Comparison of ENCODE assay signal across 8 mouse cellular contexts in genomic region chr2:112266242-112266592, GRCm38 (mm10). TPM values are rescaled to one million over a fixed set of nuclear protein-coding genes. Genes with fewer than 3 reads are reported as not detected.
DNase-seq lines count a peak whose midpoint lies in the region; ATAC-seq and TF ChIP-seq lines count a peak whose summit lies in the region.

TSS of gene Gm21985 (plus strand) at chr2:112266314.

- H3K9me3 ChIP-seq in embryonic facial prominence, embryonic 11.5 days (replicated peaks; ENCODE audit: control insufficient read depth, low read length) = no peaks in the 10 kb centered on the region
- H3K9me3 ChIP-seq in liver, embryonic 13.5 days (replicated peaks) = no peaks in the 10 kb centered on the region

- H3K9ac ChIP-seq in embryonic facial prominence, embryonic 11.5 days (replicated peaks; ENCODE audit: low read length) = peak within 1 kb of the TSS; percentile 79
- peak within 1 kb of the TSS; percentile 95 for H3K9ac ChIP-seq in liver, embryonic 13.5 days

- H3K27me3 ChIP-seq in embryonic facial prominence, embryonic 11.5 days (ENCODE audit: control insufficient read depth, insufficient read depth, low read length) = no peaks in the 10 kb centered on the region
- no peaks in the 10 kb centered on the region for H3K27me3 ChIP-seq in kidney, adult 2 months (replicated peaks; ENCODE audit: control insufficient read depth, insufficient read depth, low read length)
- H3K27me3 ChIP-seq in liver, embryonic 13.5 days = no peaks in the 10 kb centered on the region
- H3K27me3 ChIP-seq in myocyte (ENCODE audit: control insufficient read depth, insufficient read depth, insufficient read length) = no peaks in the 10 kb centered on the region

- no peaks in the 10 kb centered on the region for H3K4me1 ChIP-seq in embryonic facial prominence, embryonic 11.5 days (ENCODE audit: control insufficient read depth, insufficient read depth, low read length)
- H3K4me1 ChIP-seq in kidney, adult 2 months (ENCODE audit: control insufficient read depth, insufficient read depth, low read length) = peaks cover 3% of the 10 kb centered on the region; the same call in 1 of the 2 replicates
- peaks cover 68% of the 10 kb centered on the region for H3K4me1 ChIP-seq in liver, embryonic 13.5 days (replicated peaks)

- TF ChIP-seq CTCF in kidney, adult 2 months (conservative IDR thresholded peaks at IDR 0.05; ENCODE audit: insufficient read depth, insufficient read length, low read depth, low read length) = no peak

- peaks cover 23% of the 10 kb centered on the region for H3K79me2 ChIP-seq in myocyte (ENCODE audit: control insufficient read depth, insufficient read depth)

- WGBS in embryonic facial prominence, embryonic 11.5 days = 3% methylated on average over 11 of the region's 11 CpGs
- WGBS in kidney, adult 2 months = under 1% methylated on average over 11 of the region's 11 CpGs
- under 1% methylated on average over 11 of the region's 11 CpGs for WGBS in liver, embryonic 13.5 days (ENCODE audit: insufficient replicate concordance)

- H3K36me3 ChIP-seq in embryonic facial prominence, embryonic 11.5 days (replicated peaks; ENCODE audit: control insufficient read depth, insufficient read depth, low read depth, low read length) = no peaks in the 10 kb centered on the region
- H3K36me3 ChIP-seq in kidney, adult 2 months (ENCODE audit: control insufficient read depth, insufficient read depth, low read length) = no peaks in the 10 kb centered on the region
- no peaks in the 10 kb centered on the region for H3K36me3 ChIP-seq in liver, embryonic 13.5 days
- peaks cover 5% of the 10 kb centered on the region for H3K36me3 ChIP-seq in myocyte (ENCODE audit: control insufficient read depth, insufficient read depth)

- peak within 1 kb of the TSS; percentile 57 for H3ac ChIP-seq in myocyte (ENCODE audit: control insufficient read depth, insufficient read length)

- DNase-seq in CD4-positive helper T cell, adult 2 months (ENCODE audit: low read depth, low spot score) = peak; percentile 54
- DNase-seq in adrenal gland, adult (ENCODE audit: inconsistent age in 2 of 2, low spot score in 1 of 2) = peak; percentile 62 to 85
- DNase-seq in embryonic facial prominence, embryonic 11.5 days (ENCODE audit: low spot score) = no peak
- DNase-seq in heart, adult 9 months (ENCODE audit: low spot score in 2 of 2) = peak; percentile 63 to 68
- DNase-seq in kidney, adult 2 months = peak; percentile 60
- peak; percentile 63 for DNase-seq in liver, embryonic 13.5 days
- DNase-seq in testis, postnatal 14 days (ENCODE audit: low spot score) = peak; percentile 68

- peak; percentile 34 for ATAC-seq in embryonic facial prominence, embryonic 11.5 days (replicated peaks; ENCODE audit: insufficient number of reproducible peaks, low FRiP score, low TSS enrichment, low read depth)
- ATAC-seq in liver, embryonic 13.5 days (ENCODE audit: low read depth) = peak; percentile 53

- no peak for TF ChIP-seq POLR2A in kidney, adult 2 months (IDR thresholded peaks at IDR 0.05; ENCODE audit: low read depth, low read length)
- TF ChIP-seq POLR2A in myocyte (IDR thresholded peaks at IDR 0.05; ENCODE audit: insufficient read length, low read depth) = peak; percentile 9

- peak within 1 kb of the TSS; percentile 77 for H3K4me3 ChIP-seq in embryonic facial prominence, embryonic 11.5 days (ENCODE audit: low read depth, low read length)
- H3K4me3 ChIP-seq in kidney, adult 2 months (ENCODE audit: insufficient read depth, low read depth, low read length) = peak within 1 kb of the TSS; percentile 89
- H3K4me3 ChIP-seq in liver, embryonic 13.5 days (replicated peaks) = peak within 1 kb of the TSS; percentile 91
- peak within 1 kb of the TSS; percentile 73 for H3K4me3 ChIP-seq in myocyte

- H3K4me2 ChIP-seq in embryonic facial prominence, embryonic 11.5 days (ENCODE audit: low read depth, low read length) = peak within 1 kb of the TSS; percentile 82
- H3K4me2 ChIP-seq in liver, embryonic 13.5 days = peak within 1 kb of the TSS; percentile 92
- peak within 1 kb of the TSS; percentile 97 for H3K4me2 ChIP-seq in myocyte (ENCODE audit: low read depth)

- H3K27ac ChIP-seq in embryonic facial prominence, embryonic 11.5 days (replicated peaks; ENCODE audit: low read depth, low read length) = peak within 1 kb of the TSS; percentile 73
- H3K27ac ChIP-seq in kidney, adult 2 months (ENCODE audit: insufficient read depth, low read depth, low read length) = peak within 1 kb of the TSS; percentile 77
- H3K27ac ChIP-seq in liver, embryonic 13.5 days = peak within 1 kb of the TSS; percentile 94

TF ChIP-seq in myocyte, 11 proteins besides CTCF, POLR2A, EP300 and RAD21:
- TF ChIP-seq MYOG (IDR thresholded peaks at IDR 0.05; ENCODE audit: control insufficient read depth in 1 of 3, insufficient read depth in 1 of 3, insufficient read length in 2 of 3, low read depth in 2 of 3) (peak in 1 of 3 experiments; percentile 41), CEBPB (IDR thresholded peaks at IDR 0.05; ENCODE audit: insufficient read depth, poor library complexity, severe bottlenecking) (no peak)

RNA-seq across cellular contexts. Expression of gene Gm21985, which starts in this region (rescaled TPM):
- not detected in 2 replicates for polyA plus RNA-seq in embryonic facial prominence, embryonic 11.5 days (2014; fragmentation: Nextera tagmentation; extraction: Ambion mirVana)
- polyA plus RNA-seq in kidney, adult 2 months (2012; rRNA removed) = not detected in 2 replicates
- polyA plus RNA-seq in liver, embryonic 13.5 days (2015; fragmentation: Nextera tagmentation; extraction: Ambion mirVana) = not detected in 2 replicates
- polyA plus RNA-seq in myocyte (2012; fragmentation: generic; extraction: Trizol) = not detected

Comparison
In these comparisons a context has a peak if more than half of its experiments do, and no peak if none do; other contexts are left out.
1. Peak in ATAC-seq, H3K4me3 ChIP-seq, H3K27ac ChIP-seq, H3K9ac ChIP-seq and H3K4me2 ChIP-seq in embryonic facial prominence, embryonic 11.5 days; RNA of the gene not detected or under 1 TPM.
2. Peak in DNase-seq, H3K4me3 ChIP-seq and H3K27ac ChIP-seq in kidney, adult 2 months; RNA of the gene not detected or under 1 TPM.
3. Peak in DNase-seq, ATAC-seq, H3K4me3 ChIP-seq, H3K27ac ChIP-seq, H3K9ac ChIP-seq and H3K4me2 ChIP-seq in liver, embryonic 13.5 days; RNA of the gene not detected or under 1 TPM.